Mouse (Mus musculus): Measurements from ENCODE around the gene Ryr3. TPM values are rescaled to one million over a fixed set of nuclear protein-coding genes. Genes with fewer than 3 reads are reported as not detected.

The Ryr3 gene
- not detected for polyA plus RNA-seq (2014; fragmentation: Illumina TruSeq; extraction: RNeasy Lipid Tissue Mini Kit (QIAGEN cat#74804); ENCODE audit: low read depth, low replicate concordance)

DNA sequence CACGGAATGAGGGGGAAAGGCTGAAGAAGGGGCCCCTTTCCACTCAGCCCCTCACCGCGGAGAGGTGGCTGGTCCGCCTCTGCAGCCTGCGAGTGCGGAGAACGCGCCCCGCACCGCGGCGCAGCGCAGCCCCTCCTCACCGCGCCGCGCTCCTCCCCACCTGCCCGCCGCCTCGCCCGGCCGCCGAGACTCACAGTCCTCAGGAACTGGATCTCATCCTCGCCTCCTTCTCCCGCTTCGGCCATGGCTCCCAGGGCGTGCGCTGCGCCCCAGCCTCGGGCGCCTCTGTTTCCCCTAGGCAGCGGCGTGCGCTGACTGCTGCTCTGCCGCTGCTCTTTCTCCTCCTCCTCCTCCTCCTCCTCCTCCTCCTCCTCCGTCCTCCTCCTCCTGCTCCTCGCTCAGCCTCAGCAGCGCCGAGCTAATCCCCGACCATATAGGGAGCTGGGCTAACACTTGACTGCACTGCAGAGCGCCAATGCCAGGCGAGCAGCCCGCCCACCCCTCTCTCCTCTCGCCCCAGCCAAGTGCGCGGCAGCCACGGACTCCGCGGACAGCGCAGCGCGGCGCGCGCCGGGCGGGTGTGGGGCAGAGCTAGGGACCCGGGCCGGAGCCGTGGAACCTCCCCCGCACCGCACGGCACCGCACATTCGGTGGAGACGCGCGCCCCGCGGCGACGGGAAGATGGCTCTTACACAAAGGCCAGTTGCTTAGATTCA lies at the start of gene Ryr3:
TSS of gene Ryr3 (minus strand) at position 351 of the 716 bp plus-strand sequence.

Other genes with a start within 250 kb of the Ryr3 start
- not detected for gene Tmco5b, start 68.6 kb upstream of the Ryr3 start, polyA plus RNA-seq (2014; fragmentation: Illumina TruSeq; extraction: RNeasy Lipid Tissue Mini Kit (QIAGEN cat#74804); ENCODE audit: low read depth, low replicate concordance)
- gene Fmn1, start 110.6 kb upstream of the Ryr3 start, polyA plus RNA-seq (2014; fragmentation: Illumina TruSeq; extraction: RNeasy Lipid Tissue Mini Kit (QIAGEN cat#74804); ENCODE audit: low read depth, low replicate concordance): 27.4 TPM

All from kidney, adult 10 weeks (tissue).